Mouse (Mus musculus): ENCODE data around the gene Shisa4.
A peak's percentile ranks its signal among the peaks of the same experiment; 100 is the strongest.
"Not testable (repeated sequence)": the region's sequence is repeated elsewhere in the genome, so short reads cannot be mapped to it uniquely, and the experiment has no call there.

Shisa4 gene

GRCm38 (mm10) chr1:135374868-135375581, at the start of gene Shisa4:
Gene Shisa4 (minus strand): TSS chr1:135375237.
- DNase-seq (ENCODE audit: low read depth in 1 of 2, low spot score in 2 of 2) = no peak

GRCm38 (mm10) chr1:135422772-135423171, 47.7 kb upstream of the Shisa4 start:
- DNase-seq (ENCODE audit: low read depth in 1 of 2, low spot score in 2 of 2) = no peak

DNA sequence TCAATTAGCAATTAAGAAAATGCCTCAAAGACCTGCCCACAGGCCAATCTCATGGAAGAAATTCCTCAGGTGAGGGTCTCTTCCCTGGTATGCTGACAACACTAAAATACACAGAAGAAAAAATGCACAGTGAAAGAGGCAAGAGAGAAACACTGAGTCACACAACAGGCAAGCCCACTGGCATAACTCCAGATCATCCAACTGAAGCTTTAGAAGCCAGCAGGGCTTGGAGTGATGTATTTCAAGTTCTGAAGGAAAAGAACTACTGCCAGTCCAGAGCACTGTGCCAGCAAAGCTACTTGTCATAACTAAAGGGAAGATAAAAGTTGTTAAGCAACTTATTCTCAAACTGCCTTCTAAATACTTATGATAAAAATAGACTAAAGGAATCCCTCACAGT, 39.0 kb upstream of the Shisa4 start:
- DNase-seq (ENCODE audit: low read depth in 1 of 2, low spot score in 2 of 2) = no peak

DNA sequence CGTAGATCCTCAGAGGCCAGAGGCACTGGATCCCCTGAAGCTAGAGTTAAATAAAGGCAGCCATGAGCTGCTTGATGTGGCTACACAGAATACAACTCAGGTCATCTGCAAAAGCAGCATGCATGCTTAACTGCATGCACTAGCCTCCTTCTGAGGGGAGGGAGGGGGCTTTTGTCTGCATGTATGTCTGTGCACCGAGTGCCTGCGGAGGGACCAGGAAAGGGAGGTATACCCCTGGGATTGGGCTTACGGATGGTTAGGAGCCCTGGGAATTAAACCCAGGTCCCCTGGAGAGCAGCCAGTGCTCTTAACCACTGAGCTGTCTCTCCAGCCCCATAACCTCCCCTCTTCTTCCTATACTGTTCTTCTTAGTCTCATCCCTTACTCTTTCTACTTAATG, 37.1 kb upstream of the Shisa4 start:
- DNase-seq (ENCODE audit: low read depth in 1 of 2, low spot score in 2 of 2) = no peak

DNA sequence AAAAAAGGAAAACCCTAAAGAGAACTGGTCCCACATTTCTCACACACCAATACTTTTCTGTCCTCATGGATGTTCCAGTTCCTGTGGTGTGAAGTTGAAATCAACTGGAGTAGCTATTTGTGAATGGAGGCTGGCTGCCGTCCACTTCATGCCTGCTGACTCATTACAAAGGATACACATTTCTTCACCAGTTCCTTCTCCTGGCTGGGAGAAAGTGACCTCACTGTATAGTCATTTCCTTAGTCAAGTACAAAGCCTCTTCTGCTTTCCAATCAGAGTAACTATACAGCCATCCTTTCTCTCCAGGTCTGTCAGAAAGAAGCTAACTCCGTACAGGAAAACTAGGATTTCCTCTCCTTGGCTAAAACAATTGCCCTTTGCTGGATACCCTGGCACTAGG, 35.9 kb upstream of the Shisa4 start:
- no peak for DNase-seq (ENCODE audit: low read depth in 1 of 2, low spot score in 2 of 2)

DNA sequence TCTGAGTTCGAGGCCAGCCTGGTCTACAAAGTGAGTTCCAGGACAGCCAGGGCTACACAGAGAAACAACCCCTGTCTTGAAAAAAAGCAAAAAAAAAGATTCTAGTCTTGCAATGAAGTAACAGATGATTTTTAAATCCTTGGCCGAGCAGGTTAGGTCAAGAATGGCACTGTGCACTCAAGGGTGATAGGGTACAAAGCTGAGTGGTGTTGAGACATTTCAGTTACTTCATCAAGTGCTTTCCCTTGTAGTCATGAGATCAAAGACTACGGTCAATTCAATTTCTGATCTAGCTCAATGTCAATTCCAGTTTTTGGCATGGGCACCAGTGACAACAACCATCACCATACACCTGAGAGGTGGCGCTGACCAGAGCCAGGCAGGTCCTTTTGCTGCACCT, 33.9 kb upstream of the Shisa4 start:
- no peak for DNase-seq (ENCODE audit: low read depth in 1 of 2, low spot score in 2 of 2)

- DNase-seq (ENCODE audit: low read depth in 1 of 2, low spot score in 2 of 2) = no peak
These were observed 30.3 kb upstream of the Shisa4 start for GRCm38 (mm10) chr1:135405356-135405755.

DNA sequence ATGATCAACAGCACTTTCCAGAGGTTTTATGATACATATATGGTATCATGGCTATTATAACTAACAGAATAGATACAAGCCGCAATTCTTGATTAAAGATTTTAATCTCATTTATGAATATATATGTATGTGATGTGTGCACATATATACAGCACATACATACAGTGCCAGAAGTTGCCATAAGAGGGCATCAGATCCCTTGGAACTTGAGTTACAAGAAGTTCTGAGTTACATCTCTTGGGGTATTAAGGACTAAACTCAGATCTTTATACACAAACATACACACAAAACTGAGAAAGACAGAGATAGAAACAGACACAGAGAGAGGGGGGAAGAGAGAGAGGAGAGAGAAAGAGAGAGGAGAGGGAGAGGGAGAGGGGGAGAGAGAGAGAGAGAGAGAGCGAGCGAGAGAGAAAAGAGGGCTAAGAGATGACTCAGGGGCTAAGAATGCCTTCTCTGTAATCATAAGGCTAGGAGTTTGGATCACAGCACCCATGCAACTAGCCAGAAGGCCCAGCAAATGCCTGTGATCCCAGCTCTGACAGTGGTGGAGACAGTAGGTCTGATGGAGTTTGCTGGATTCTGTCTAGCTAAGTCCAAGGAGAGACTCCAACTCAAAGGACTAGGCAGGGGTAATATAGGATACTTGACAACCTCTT, 26.5 kb upstream of the Shisa4 start:
- DNase-seq (ENCODE audit: low read depth in 1 of 2, low spot score in 2 of 2) = no peak

DNA sequence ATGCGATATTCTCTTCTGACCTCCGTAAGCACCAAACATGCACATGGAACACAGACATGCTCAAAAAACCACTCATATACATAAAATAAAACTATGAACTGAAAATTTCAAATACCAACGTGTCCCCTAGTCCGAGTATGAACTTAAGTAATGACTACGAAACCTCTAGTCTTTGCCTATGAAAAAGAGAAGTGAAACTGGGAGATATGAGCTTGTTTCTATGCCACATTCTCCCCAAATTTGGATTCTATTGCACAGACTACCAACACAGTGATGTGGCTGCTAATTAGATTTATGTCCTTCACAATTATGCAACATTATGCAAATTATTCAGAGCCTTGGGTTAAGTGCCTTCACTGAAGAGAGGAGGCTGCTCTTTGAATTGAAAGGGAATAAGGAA, 24.4 kb upstream of the Shisa4 start:
- DNase-seq (ENCODE audit: low read depth in 1 of 2, low spot score in 2 of 2) = no peak

- DNase-seq (ENCODE audit: low read depth in 1 of 2, low spot score in 2 of 2) = no peak
These were observed 10.1 kb upstream of the Shisa4 start for GRCm38 (mm10) chr1:135385161-135385560.

- DNase-seq (ENCODE audit: low read depth in 1 of 2, low spot score in 2 of 2) = no peak
These were observed 9.1 kb upstream of the Shisa4 start for GRCm38 (mm10) chr1:135384171-135384570.

DNA sequence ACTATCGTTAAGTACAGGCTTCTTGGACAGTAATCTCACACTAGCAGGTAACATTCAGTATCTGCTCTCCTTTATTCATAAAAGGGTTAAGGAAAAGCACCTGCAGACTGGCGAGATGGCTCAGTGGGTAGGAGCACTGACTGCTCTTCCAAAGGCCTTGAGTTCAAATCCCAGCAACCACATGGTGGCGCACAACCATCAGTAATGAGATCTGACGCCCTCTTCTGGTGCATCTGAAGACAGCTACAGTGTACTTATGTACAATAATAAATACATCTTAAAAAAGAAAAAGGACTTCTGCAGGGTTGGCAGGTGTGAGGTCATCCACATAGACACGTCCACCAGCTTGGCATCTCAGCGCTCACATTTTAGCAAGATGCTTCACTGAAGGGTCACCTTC, 6.5 kb upstream of the Shisa4 start:
- not testable (repeated sequence) for DNase-seq (ENCODE audit: low read depth in 1 of 2, low spot score in 2 of 2)

DNA sequence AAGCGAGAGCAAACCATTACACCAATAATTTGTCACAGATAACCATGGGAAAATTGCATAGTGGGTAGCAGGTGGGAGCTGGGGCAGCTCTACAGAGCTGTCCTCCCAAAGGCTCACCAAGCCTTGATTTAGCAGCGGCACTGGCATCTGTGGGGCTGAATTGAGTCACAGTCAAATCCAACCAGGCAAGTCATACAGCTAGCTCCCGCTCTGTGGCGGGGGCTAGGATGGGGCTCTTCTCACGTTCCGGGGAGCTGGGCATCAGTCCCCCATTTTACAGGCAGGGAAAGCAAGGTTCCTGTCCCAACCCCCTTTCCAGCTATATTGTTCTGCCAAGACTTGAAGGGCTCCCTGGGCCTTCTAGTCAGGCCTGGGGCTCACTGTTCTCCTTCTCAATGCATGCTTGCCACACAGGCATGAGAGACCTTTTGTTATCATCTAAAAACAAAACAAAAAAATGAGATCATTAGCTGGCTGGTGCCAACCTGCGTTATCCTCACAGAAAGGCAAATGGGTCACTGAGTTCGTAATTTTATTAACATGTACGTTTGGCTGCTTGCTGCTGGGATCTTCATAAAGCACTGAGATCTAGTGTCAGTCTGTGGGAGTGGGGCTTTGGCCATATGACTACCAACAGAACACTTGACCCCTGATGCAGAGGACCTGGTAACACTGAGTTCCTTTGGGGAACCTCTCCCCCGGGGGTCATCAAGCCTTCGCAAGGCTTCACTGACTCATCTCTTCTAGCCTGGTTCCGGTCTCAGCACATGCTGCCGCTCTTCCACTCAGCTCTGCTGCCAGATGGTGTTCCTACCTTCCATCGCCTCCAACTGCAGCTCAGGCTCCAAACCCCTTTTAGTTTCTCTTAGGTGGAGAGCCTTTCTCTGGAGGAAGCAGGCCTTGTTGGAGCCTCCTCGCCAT, 5.3 kb upstream of the Shisa4 start:
- DNase-seq (ENCODE audit: low read depth in 1 of 2, low spot score in 2 of 2) = no peak

DNA sequence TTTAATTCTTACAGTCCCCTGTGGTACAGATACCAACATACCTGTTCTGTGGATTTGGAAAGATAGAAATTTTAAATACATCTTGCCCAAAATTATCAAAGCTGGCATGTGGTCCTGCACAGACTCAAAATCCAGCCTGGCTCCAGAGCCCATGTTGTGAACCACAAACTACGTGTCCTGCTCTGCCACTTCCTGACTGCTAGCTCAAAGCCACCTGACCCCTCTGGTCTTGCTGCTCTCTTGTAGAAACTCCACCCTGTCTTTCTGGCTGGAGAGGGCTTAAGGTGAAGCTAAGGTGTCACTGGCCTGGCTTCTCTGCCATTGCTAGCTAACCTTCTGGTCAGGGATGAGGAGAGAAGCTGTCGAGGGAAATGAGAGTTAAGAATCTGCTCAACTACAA, 4.0 kb upstream of the Shisa4 start:
- DNase-seq (ENCODE audit: low read depth in 1 of 2, low spot score in 2 of 2) = no peak

GRCm38 (mm10) chr1:135378576-135378975, 3.5 kb upstream of the Shisa4 start:
- DNase-seq (ENCODE audit: low read depth in 1 of 2, low spot score in 2 of 2) = no peak

DNA sequence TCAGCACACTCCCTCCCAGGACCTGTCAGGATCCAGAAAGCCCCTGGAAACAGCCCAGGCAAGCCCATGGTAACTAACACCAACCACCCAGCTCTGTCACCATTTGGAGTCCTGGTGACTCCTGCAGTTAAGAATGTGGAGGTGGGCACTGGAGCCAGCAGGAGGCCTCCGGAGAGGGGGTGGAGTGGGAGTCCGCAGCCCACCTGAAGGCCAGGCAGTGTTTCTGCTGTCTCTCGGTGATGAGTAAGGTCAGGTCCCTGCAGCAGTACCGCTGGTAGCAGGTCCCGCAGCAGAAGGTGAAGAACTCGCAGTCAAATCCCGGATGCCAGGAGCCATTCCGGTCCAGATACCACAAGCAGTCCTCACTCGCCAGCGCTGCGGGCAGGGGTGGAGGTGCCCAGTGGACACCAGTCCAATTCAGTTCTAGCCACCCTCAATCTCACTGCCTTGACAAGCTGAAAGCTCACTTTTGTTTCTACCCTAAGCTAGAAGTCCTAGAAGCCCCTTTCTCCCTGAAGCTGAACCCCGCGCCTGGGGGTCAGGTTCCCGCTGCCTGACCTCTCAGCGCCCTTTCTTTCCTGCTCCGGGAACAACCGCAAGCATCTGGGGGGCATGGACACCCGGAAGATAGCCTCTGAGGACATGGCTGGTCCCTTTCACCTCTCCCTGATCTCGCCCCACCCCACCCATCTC, 716 bp downstream of the Shisa4 start:
- DNase-seq (ENCODE audit: low read depth in 1 of 2, low spot score in 2 of 2) = no peak

GRCm38 (mm10) chr1:135373171-135373677, 1.8 kb downstream of the Shisa4 start:
- DNase-seq (ENCODE audit: low read depth in 1 of 2, low spot score in 2 of 2) = no peak

- no peak for DNase-seq (ENCODE audit: low read depth in 1 of 2, low spot score in 2 of 2)
These were observed 5.6 kb downstream of the Shisa4 start for GRCm38 (mm10) chr1:135369415-135369814.

- no peak for DNase-seq (ENCODE audit: low read depth in 1 of 2, low spot score in 2 of 2)
These were observed 6.1 kb downstream of the Shisa4 start for GRCm38 (mm10) chr1:135368982-135369381.

- peak; percentile 27 to 46 for DNase-seq (ENCODE audit: low read depth in 1 of 2, low spot score in 2 of 2)
These were observed 6.8 kb downstream of the Shisa4 start for GRCm38 (mm10) chr1:135368245-135368644.

DNA sequence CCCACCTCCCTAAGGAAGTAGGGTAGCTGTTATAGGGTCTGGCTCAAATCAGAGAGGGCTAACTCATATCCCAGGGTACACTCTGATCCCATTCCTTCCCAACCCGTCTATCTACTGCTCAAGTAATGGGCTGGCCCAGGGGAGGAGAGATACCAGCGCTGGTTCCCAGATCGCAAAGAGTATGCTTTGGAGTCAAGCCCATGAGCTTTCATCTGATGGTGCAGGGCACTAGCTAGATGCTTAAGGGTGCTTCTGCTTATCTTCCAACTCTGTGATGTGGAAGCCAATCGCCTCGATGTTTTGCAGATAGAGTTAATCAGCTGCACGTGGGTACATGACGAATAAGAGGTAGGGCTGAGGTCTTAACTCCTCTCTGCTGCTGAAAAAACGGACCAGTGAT, 7.4 kb downstream of the Shisa4 start:
- DNase-seq (ENCODE audit: low read depth in 1 of 2, low spot score in 2 of 2) = no peak

All from monocyte, adult 2 months (primary cell).